Mouse (Mus musculus): ENCODE results near the gene Tmem229b. TPM values are rescaled to one million over a fixed set of nuclear protein-coding genes. Genes with fewer than 3 reads are reported as not detected.
"Not testable (repeated sequence)": the region's sequence is repeated elsewhere in the genome, so short reads cannot be mapped to it uniquely, and the experiment has no call there.

Gene Tmem229b
- polyA plus RNA-seq, 1 experiment from 2014 or later = 4.7 TPM

GRCm38 (mm10) chr12:78975836-78976235 lies 31.6 kb downstream of the Tmem229b start:
- ATAC-seq (replicated peaks; ENCODE audit: extremely low read depth, insufficient read depth, low FRiP score) = no peak
- H3K4me3 ChIP-seq (ENCODE audit: low read length) = no peak overlapping the region
- H3K4me1 ChIP-seq (ENCODE audit: control insufficient read depth, insufficient read depth, low read length) = 0 out of 2 replicates have a peak, but pooled peaks cover 3% of the 10 kb centered on the region
- H3K9ac ChIP-seq (ENCODE audit: low read length) = no peak overlapping the region
- no peaks in the 10 kb centered on the region for H3K36me3 ChIP-seq (ENCODE audit: control insufficient read depth, insufficient read depth)
- no peaks in the 10 kb centered on the region for H3K9me3 ChIP-seq (replicated peaks; ENCODE audit: control insufficient read depth, low read length)
- no peak overlapping the region for H3K27ac ChIP-seq (ENCODE audit: low read length)
- H3K4me2 ChIP-seq (ENCODE audit: low read depth, low read length) = no peak overlapping the region
- 82% methylated on average over 4 of the region's 4 CpGs for WGBS
- H3K27me3 ChIP-seq (ENCODE audit: control insufficient read depth, insufficient read depth, low read length) = no peaks in the 10 kb centered on the region

- H3K27ac ChIP-seq (ENCODE audit: low read length) = no peak overlapping the region
- H3K9ac ChIP-seq (ENCODE audit: low read length) = no peak overlapping the region
- H3K27me3 ChIP-seq (ENCODE audit: control insufficient read depth, insufficient read depth, low read length) = no peaks in the 10 kb centered on the region
- H3K4me2 ChIP-seq (ENCODE audit: low read depth, low read length) = no peak overlapping the region
- no peaks in the 10 kb centered on the region for H3K36me3 ChIP-seq (ENCODE audit: control insufficient read depth, insufficient read depth)
- no peaks in the 10 kb centered on the region for H3K9me3 ChIP-seq (replicated peaks; ENCODE audit: control insufficient read depth, low read length)
- no peak for ATAC-seq (replicated peaks; ENCODE audit: extremely low read depth, insufficient read depth, low FRiP score)
- H3K4me1 ChIP-seq (ENCODE audit: control insufficient read depth, insufficient read depth, low read length) = 0 out of 2 replicates have a peak, but pooled peaks cover 3% of the 10 kb centered on the region
- no peak overlapping the region for H3K4me3 ChIP-seq (ENCODE audit: low read length)
- 89% methylated on average over 5 of the region's 5 CpGs for WGBS
These were observed 32.7 kb downstream of the Tmem229b start for GRCm38 (mm10) chr12:78974767-78975166.

- Histone ChIP-seq H3K27ac (ENCODE audit: low read length) (no peak overlapping the region), H3K36me3 (ENCODE audit: control insufficient read depth, insufficient read depth) (no peaks in the 10 kb centered on the region), H3K4me1 (ENCODE audit: control insufficient read depth, insufficient read depth, low read length) (0 out of 2 replicates have a peak, but pooled peaks cover 3% of the 10 kb centered on the region), H3K4me3 (ENCODE audit: low read length) (no peak overlapping the region), H3K4me2 (ENCODE audit: low read depth, low read length) (no peak overlapping the region), H3K9me3 (replicated peaks; ENCODE audit: control insufficient read depth, low read length) (no peaks in the 10 kb centered on the region), H3K9ac (ENCODE audit: low read length) (no peak overlapping the region), H3K27me3 (ENCODE audit: control insufficient read depth, insufficient read depth, low read length) (no peaks in the 10 kb centered on the region)
- ATAC-seq (replicated peaks; ENCODE audit: extremely low read depth, insufficient read depth, low FRiP score) = no peak
- WGBS = 88% methylated on average over 2 of the region's 2 CpGs
These were observed 33.6 kb downstream of the Tmem229b start for GRCm38 (mm10) chr12:78973779-78974178.

- no peaks in the 10 kb centered on the region for H3K27me3 ChIP-seq (ENCODE audit: control insufficient read depth, insufficient read depth, low read length)
- H3K27ac ChIP-seq (ENCODE audit: low read length) = no peak overlapping the region
- no peaks in the 10 kb centered on the region for H3K36me3 ChIP-seq (ENCODE audit: control insufficient read depth, insufficient read depth)
- WGBS = 47% methylated on average over 2 of the region's 2 CpGs
- ATAC-seq (replicated peaks; ENCODE audit: extremely low read depth, insufficient read depth, low FRiP score) = no peak
- H3K9ac ChIP-seq (ENCODE audit: low read length) = no peak overlapping the region
- no peaks in the 10 kb centered on the region for H3K9me3 ChIP-seq (replicated peaks; ENCODE audit: control insufficient read depth, low read length)
- 0 out of 2 replicates have a peak, but pooled peaks cover 3% of the 10 kb centered on the region for H3K4me1 ChIP-seq (ENCODE audit: control insufficient read depth, insufficient read depth, low read length)
- no peak overlapping the region for H3K4me2 ChIP-seq (ENCODE audit: low read depth, low read length)
- H3K4me3 ChIP-seq (ENCODE audit: low read length) = no peak overlapping the region
These were observed 35.8 kb downstream of the Tmem229b start for GRCm38 (mm10) chr12:78971649-78972048.

GRCm38 (mm10) chr12:78970725-78971124 lies 36.7 kb downstream of the Tmem229b start:
- no peak for ATAC-seq (replicated peaks; ENCODE audit: extremely low read depth, insufficient read depth, low FRiP score)
- H3K9me3 ChIP-seq (replicated peaks; ENCODE audit: control insufficient read depth, low read length) = no peaks in the 10 kb centered on the region
- 68% methylated on average over 7 of the region's 7 CpGs for WGBS
- H3K9ac ChIP-seq (ENCODE audit: low read length) = no peak overlapping the region
- no peak overlapping the region for H3K4me2 ChIP-seq (ENCODE audit: low read depth, low read length)
- no peaks in the 10 kb centered on the region for H3K36me3 ChIP-seq (ENCODE audit: control insufficient read depth, insufficient read depth)
- H3K4me1 ChIP-seq (ENCODE audit: control insufficient read depth, insufficient read depth, low read length) = 0 out of 2 replicates have a peak, but pooled peaks cover 3% of the 10 kb centered on the region
- H3K27me3 ChIP-seq (ENCODE audit: control insufficient read depth, insufficient read depth, low read length) = no peaks in the 10 kb centered on the region
- H3K27ac ChIP-seq (ENCODE audit: low read length) = no peak overlapping the region
- H3K4me3 ChIP-seq (ENCODE audit: low read length) = no peak overlapping the region

GRCm38 (mm10) chr12:78964496-78964895 lies 42.9 kb downstream of the Tmem229b start:
- not testable (repeated sequence) for H3K4me2 ChIP-seq (ENCODE audit: low read depth, low read length); H3K4me3 ChIP-seq (ENCODE audit: low read length); ATAC-seq (replicated peaks; ENCODE audit: extremely low read depth, insufficient read depth, low FRiP score); H3K27me3 ChIP-seq (ENCODE audit: control insufficient read depth, insufficient read depth, low read length); H3K36me3 ChIP-seq (ENCODE audit: control insufficient read depth, insufficient read depth); H3K4me1 ChIP-seq (ENCODE audit: control insufficient read depth, insufficient read depth, low read length); H3K27ac ChIP-seq (ENCODE audit: low read length); H3K9me3 ChIP-seq (replicated peaks; ENCODE audit: control insufficient read depth, low read length); H3K9ac ChIP-seq (ENCODE audit: low read length)
- 76% methylated on average over 7 of the region's 11 CpGs for WGBS

GRCm38 (mm10) chr12:78956405-78956804 lies 51.0 kb downstream of the Tmem229b start:
- Histone ChIP-seq H3K27ac (ENCODE audit: low read length) (no peak overlapping the region), H3K9ac (ENCODE audit: low read length) (no peak overlapping the region), H3K27me3 (ENCODE audit: control insufficient read depth, insufficient read depth, low read length) (no peaks in the 10 kb centered on the region), H3K4me3 (ENCODE audit: low read length) (no peak overlapping the region), H3K36me3 (ENCODE audit: control insufficient read depth, insufficient read depth) (no peaks in the 10 kb centered on the region), H3K4me1 (ENCODE audit: control insufficient read depth, insufficient read depth, low read length) (peaks cover 2% of the 10 kb centered on the region; the same call in 1 of the 2 replicates), H3K9me3 (replicated peaks; ENCODE audit: control insufficient read depth, low read length) (peaks cover 15% of the 10 kb centered on the region), H3K4me2 (ENCODE audit: low read depth, low read length) (no peak overlapping the region)
- no peak for ATAC-seq (replicated peaks; ENCODE audit: extremely low read depth, insufficient read depth, low FRiP score)
- 72% methylated on average over 4 of the region's 4 CpGs for WGBS

- peaks cover 2% of the 10 kb centered on the region; the same call in 1 of the 2 replicates for H3K4me1 ChIP-seq (ENCODE audit: control insufficient read depth, insufficient read depth, low read length)
- WGBS = 40% methylated on average over 3 of the region's 3 CpGs
- H3K27ac ChIP-seq (ENCODE audit: low read length) = no peak overlapping the region
- peaks cover 11% of the 10 kb centered on the region for H3K9me3 ChIP-seq (replicated peaks; ENCODE audit: control insufficient read depth, low read length)
- H3K9ac ChIP-seq (ENCODE audit: low read length) = no peak overlapping the region
- H3K4me2 ChIP-seq (ENCODE audit: low read depth, low read length) = no peak overlapping the region
- no peak for ATAC-seq (replicated peaks; ENCODE audit: extremely low read depth, insufficient read depth, low FRiP score)
- H3K27me3 ChIP-seq (ENCODE audit: control insufficient read depth, insufficient read depth, low read length) = no peaks in the 10 kb centered on the region
- no peaks in the 10 kb centered on the region for H3K36me3 ChIP-seq (ENCODE audit: control insufficient read depth, insufficient read depth)
- H3K4me3 ChIP-seq (ENCODE audit: low read length) = no peak overlapping the region
These were observed 54.9 kb downstream of the Tmem229b start for GRCm38 (mm10) chr12:78952484-78952883.

- Histone ChIP-seq H3K9ac (ENCODE audit: low read length) (no peak overlapping the region), H3K4me2 (ENCODE audit: low read depth, low read length) (peak overlapping the region; percentile 32; the same call in 1 of the 2 replicates)
These were observed 55.4 kb downstream of the Tmem229b start for GRCm38 (mm10) chr12:78952053-78952452.

More at GRCm38 (mm10) chr12:78952053-78952452, 55.4 kb downstream of the Tmem229b start:
- Histone ChIP-seq H3K9me3 (replicated peaks; ENCODE audit: control insufficient read depth, low read length) (peaks cover 7% of the 10 kb centered on the region; the same call in 1 of the 2 replicates), H3K27me3 (ENCODE audit: control insufficient read depth, insufficient read depth, low read length) (no peaks in the 10 kb centered on the region), H3K36me3 (ENCODE audit: control insufficient read depth, insufficient read depth) (no peaks in the 10 kb centered on the region), H3K4me1 (ENCODE audit: control insufficient read depth, insufficient read depth, low read length) (peaks cover 2% of the 10 kb centered on the region; the same call in 1 of the 2 replicates), H3K27ac (ENCODE audit: low read length) (no peak overlapping the region), H3K4me3 (ENCODE audit: low read length) (no peak overlapping the region)
- ATAC-seq (replicated peaks; ENCODE audit: extremely low read depth, insufficient read depth, low FRiP score) = no peak
- WGBS = 33% methylated on average over 11 of the region's 11 CpGs

Data from heart, embryonic 16.5 days (tissue).